Mouse (Mus musculus) monocyte, adult 5-6 weeks (primary cell): ENCODE measurements around the gene Tjp1. TPM values are rescaled to one million over a fixed set of nuclear protein-coding genes. Genes with fewer than 3 reads are reported as not detected.

Experiments used
- ATAC-seq: fragments of 153-309, 156-312 bp; replicated peaks from 2 replicates; pipeline ENCODE4 v1.8.0; 2017; ENCODE audit warnings: mild to moderate bottlenecking; ENCODE audit not compliant: low TSS enrichment, insufficient number of reproducible peaks, severe bottlenecking, poor library complexity, low FRiP score
- total RNA-seq: library from RNA; stranded (forward); fragments of 200-1000, 200-491, 200-594 nt; gene quantifications from 3 replicates; pipeline ENCODE4 v1.2.3, GENCODE M21; 2017

Gene Tjp1
- total RNA-seq, 1 experiment from 2014 or later: 7.8 TPM

DNA sequence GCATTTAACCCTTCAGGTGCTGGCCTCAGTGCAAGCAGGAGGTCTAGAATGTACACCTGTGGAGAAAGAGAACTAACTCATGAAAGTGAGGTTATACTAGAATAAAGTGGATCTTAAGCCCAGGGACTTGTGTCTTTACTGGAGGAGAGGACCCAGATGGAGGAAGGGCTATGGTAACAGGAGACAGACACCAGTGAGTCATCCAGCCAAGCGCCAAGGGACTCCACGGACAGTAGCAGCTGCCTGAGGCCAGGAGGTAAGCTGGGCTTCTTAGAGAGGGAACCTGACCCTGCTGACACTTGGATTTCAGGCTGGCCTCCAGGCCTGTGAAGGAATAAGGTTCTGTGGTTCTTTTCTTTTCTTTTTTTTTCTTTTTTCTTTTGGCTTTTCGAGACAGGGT lies 75.3 kb downstream of the Tjp1 start:
- no peak for ATAC-seq

DNA sequence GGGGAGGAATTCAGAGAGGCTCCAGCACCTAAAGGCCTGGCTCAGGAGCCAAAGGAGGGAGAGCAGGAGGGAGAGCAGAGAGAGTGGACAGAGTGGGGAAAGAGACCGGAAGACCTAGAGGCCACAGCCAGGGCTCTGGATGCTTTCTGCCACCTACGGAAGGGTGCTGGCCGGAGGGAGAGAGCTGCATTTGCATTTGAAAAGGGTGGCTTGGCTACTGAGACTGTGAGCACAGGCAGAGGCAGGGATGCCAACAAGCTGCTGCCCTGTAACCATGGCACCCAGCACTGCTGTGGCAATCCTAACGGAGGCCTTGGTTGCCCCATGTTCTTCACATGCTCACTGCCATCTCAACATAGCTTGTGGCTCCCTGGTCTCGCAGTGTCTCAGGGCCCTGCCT lies 77.4 kb downstream of the Tjp1 start:
- no peak for ATAC-seq

DNA sequence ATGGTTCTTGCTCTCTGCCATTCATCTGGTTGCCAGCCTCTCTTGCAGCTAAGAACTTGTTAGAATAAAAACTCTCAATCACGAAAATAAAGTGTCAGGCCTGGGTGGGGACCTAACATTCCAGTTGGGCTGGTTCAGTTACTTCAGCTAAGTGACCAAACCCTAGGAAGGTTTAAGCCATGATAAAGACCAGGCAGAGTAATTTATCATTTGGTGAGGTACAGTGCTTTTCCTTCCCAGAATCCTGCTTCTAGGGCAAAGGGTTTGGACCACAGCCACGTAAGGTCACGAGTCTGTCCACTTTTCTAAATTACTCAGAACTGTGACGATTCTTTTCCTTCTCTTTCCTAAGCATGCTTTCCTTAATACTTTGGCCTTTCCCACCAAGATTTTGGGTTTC lies 86.1 kb downstream of the Tjp1 start:
- ATAC-seq: no peak

DNA sequence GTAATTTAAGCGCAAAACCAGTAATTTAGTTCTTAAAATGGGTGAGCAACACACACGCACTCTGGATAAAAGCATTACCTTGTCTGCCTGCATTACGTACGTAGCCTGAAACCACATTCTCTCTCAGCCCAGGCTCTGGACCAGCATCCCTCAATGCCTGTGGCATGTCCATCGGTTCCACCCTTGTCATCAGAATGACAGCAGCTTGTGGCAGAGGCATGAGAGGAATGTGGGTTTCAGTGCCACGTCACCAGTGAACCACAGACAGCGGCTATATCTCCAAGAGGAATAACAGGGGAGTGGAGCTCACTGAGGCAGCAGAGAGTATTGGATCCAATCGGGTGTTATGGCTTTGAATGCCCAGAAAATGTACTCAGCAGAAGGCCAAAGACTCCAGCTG lies 88.1 kb downstream of the Tjp1 start:
- ATAC-seq: no peak

DNA sequence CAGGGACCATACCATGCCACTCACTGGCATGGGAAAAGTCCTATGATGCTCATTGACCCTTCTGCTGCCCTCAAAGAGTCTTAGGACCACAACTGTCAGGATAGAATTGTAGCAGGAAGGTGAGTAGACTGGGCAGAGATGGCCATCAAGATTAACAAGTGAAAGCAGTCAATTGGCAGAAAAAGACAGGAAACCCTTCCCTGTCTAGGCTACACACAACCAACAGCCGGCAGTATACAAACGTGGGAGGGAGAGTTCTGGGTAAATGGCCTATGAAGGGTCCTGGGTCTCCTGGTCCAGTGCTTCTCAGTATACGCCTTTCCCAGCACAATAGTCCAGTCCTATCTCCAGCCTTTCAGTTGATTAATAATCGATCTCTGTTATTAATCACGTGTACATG lies 89.4 kb downstream of the Tjp1 start:
- ATAC-seq: no peak

DNA sequence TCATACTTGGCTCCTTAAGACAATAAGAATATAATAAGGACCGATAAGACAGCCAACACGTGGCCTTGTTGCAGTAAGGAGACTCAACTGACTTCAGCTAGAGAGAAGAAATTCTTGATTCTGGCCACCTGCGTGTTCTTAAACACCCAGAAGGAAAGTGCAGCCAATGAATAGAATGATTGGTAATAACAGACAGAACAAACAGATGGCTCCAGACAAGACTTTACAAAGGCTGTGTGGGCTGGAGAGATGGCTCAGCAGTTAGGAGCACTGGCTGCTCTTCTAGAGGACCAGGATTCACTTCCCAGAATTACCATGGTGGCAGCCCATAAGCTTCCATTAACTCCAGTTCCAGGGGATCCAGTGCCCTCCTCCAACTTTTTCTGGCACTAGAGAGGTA lies 90.7 kb downstream of the Tjp1 start:
- no peak for ATAC-seq

DNA sequence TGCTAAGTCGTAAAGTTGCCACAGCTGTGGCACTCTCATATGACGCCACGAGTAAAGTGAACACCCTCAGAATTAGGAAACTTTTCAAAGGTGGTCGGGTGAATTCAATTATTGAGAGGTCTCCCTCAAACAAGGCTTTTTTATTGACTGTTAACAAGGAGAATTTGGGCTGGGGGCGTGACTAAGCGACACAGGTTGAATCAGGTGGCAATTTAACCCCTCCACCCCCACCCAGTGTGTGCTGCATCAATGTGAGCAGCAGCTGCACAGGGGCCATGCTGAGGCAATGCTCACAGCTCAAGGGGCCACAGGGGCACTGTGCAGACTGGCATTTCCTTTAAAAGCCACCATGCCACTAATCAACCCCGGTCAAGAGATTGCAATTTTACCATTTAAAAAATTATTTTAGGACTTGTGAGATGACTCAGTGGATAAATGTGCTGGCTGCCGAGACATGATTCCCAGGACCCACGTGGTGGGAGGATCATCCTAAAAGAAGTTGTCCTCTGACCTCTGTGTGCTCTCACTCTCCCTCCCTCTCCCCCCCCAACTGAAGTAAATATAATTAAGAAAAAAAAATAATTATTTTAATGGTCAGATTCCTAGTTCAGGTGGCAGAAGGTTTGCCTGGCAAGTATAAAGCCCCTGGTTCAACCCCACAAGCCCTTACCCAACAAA lies 96.4 kb downstream of the Tjp1 start:
- ATAC-seq: no peak

DNA sequence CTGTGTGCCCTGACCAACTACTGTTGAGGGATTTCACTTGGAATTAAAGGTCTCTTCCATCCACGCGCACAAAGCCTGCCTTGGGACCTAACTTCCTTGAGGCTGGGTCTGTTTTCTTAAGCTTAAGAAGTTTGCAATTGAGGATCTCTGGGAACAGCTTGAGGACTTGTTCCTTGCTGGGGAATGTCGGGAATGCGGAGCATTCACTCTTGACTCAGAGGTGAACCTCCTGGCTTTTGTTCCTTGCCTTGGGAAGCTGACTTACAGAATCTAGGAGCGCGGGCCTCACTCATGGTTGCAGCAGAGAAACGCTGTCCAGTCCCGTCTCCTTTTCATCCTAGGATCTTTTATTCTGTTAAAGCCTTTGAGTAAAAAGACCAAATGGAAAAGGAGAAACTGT lies 97.2 kb downstream of the Tjp1 start:
- no peak for ATAC-seq

DNA sequence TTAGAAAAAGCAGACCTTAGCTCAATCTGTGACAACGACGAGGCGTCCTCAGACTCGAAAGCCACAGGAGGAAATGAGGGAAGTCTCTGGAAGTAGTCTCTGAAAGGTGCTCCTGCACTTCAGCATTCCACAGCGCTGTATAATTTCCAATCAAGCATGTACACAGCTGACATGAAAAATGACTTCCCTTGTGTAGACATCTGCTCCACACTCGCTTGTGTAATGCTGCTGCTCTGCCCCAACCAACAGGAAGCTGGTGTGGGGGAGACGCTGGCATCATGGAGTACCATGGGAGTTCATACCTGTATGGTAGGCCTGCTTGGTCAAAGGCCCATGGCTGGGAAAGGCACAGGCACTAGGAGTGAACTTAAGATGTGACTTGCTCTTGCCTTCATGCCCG lies 103.1 kb downstream of the Tjp1 start:
- no peak for ATAC-seq

DNA sequence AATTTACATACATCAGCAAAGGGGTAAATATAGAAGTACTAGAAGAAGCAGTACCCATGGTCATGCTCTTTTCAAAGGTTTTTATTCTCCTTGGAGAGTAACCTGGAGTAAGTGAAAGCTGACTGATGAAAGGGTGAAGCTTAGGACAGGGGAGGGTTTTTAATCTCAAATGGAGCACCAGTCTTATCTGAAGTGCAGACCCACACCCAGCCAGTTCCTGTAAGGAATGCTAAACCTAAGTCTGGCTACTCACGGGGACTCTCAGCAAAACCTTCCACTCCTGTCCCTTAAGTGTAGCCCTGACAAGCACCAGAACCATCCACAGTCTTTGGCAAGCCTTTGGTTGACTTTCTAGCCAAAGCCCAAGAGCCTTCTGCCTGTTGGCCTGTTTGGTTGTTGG lies 105.1 kb downstream of the Tjp1 start:
- no peak for ATAC-seq

DNA sequence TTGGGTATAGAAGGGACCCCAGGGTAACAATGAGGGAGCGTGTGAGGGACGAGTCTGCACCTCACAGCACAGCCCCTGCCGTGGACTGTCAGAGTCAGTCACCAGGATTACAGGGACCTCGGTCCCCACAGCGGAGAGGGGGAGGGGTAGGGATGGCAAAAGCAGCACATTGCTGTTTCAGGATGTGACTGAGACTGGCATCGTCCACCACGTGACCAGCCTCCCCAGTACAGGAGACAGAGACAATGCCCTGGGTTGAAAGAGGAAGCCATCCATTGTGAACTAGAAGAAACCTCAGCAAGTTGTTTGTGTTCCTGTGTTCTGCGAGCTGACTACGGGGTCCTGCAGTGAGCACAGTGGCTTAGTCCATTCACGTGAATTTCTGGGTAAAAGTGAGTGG lies 106.1 kb downstream of the Tjp1 start:
- no peak for ATAC-seq

DNA sequence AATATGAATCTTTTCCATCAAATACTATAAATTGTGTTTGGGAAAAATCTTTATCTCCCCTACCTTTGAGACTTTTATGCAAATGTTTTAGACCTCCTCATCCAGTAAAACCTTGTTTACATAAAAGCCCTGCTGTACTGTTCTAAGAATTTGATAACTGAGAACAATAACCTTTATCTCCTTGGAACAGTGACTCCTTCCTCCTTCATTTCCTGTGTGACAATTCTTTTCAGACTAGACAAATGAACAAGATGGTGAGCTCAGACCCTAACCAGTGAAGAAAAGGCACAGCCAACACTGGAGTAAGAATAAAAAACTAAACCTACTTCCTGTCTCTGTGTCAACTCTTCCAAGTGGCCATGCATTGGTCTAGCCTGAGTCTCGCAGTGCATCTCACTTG lies 107.7 kb downstream of the Tjp1 start:
- no peak for ATAC-seq

DNA sequence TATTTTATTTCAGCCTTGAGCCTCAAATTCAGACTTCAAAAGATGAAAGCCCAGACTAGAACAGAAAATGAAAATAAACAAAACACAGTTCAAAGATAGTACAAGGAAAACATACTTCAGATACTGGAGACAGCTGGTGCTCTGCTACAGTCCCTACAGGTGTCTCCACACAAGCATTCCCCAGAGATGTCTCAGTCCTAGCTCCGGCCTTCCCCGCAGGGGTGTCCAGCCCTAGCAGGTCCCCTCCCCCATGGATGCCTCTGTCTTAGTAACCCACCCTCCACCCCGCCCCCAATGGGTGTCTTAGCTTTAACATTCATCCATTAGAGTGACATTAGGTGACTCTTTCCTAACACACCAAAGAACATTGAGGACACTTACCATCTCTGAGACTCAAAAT lies 108.6 kb downstream of the Tjp1 start:
- ATAC-seq: no peak

DNA sequence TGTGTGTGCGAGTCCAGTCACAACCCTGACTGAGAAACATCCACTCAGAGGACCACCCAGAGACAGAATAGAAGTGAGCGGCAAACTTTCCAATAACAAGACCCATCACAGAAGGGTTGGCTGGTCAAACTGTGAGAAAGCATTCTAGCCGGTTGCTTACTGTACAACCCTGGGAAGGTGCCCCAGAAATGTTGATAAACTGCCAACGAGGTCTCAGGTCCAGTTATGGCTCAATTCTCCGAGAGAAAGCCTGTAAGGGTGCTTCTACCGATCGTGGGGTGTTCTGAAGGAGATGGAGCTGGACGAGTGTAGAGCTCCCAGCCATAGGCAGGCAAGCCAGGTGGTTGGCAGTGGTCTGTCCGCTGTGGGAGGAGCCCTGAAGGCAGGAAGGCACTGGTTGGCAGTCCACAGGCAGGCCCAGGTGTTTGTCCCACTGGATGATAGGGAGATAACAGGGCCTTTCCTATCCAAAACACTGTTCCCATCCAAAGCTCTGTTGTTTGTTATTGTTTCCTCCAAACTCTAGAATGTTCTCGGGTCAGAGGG lies 109.1 kb downstream of the Tjp1 start:
- no peak for ATAC-seq

DNA sequence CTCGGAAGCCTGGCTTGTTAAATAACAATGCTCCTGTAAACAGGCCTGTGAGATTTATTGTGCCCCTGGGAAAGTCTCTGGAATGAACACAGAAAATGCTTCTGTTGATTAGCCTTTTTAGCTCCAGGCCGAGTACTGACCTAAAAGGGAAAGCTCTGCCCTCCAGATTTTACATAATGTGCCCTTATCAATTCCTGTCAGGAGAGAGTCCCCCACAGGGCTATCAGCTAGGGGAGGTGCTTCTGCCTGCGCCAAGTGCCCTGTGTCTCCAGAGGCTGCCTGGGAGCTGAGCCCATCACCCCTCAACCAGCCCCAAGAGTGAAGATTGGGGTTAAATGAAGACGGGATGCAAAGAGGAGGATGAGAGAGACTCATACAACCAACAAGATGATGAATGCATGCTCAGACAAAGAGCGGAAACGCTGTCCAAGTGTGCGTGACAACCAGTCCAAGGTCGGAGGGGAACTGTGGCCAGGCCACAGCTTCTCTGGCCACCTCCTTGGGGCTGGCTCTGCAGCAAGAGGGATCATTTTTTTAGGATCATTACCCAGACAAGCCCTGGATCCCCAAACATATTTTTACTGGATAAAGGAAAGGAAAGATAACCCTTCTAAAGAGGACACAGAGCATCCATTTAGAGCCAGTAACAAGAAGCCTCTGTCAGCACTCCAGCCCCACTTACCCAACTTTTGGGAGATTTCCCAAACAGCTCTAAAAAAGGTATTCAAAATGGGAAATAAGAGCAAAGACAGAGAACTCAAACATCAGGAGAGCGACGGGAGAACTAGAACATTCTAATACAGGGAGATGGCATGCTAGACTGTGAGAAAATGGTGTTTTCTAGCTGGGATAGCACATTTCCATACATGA lies 110.1 kb downstream of the Tjp1 start:
- ATAC-seq: no peak

DNA sequence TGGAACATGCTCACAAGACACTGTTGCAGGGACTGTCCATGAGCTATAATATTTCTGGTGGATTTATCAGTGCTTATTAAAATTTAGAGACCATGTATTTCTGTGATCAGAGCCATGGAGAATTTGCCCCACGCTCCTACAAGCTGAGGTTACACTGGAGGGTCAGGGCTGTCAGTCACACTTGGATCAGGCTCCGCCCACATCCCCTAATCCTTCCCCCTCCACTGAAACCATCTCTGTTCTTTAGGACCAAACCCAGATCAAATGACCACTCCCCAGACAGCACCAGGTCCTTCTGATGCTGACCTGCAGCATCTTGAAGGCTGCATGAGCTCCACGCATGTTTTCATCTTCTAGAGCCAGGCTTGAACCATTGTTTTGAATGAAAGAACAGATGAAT lies 111.1 kb downstream of the Tjp1 start:
- no peak for ATAC-seq

DNA sequence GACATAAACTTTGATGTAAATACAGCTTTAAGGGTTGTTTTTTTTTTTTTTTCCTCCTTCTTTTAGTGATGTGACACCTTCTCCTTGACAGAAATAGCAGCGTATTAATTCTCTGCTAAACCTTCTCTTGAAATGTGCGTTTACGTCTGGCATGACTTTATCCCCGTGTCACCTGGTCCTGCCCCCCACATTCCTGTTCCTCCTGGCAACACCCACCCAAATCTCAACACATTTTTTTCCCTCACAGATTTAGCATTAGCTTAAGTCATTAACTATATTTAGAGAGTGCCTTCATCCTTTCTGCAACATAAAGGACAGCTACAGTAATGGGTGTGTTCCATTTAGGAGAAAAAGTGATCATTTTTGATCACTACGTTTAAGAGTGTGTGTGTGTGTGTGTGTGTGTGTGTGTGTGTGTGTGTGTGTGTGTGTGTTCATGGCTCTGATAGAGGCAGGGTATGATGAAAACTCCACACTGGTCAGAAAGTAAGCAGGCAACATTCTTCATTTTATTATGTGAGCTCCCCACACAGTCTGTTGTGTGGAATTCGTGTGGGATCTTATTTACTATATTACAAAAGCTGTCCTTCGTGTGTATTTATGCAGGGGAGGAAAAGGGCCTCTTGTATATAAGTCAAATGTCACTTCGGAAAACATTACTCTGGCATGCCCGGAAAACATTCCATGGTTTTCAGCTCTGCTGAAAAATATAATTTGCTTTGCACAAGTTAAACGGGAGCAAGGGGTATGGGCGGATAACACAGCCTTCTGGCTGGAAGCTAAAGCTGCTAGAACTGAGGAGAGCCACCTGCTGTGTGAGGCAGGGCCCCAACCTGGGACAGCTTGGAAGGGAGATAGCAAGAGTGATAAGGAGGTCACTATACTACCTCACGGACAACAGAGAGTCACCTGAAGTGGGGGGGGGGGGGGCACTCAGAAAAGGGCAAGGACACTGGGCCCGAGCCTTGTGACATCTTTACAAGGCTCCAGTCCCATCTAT lies 113.3 kb downstream of the Tjp1 start:
- ATAC-seq: no peak

DNA sequence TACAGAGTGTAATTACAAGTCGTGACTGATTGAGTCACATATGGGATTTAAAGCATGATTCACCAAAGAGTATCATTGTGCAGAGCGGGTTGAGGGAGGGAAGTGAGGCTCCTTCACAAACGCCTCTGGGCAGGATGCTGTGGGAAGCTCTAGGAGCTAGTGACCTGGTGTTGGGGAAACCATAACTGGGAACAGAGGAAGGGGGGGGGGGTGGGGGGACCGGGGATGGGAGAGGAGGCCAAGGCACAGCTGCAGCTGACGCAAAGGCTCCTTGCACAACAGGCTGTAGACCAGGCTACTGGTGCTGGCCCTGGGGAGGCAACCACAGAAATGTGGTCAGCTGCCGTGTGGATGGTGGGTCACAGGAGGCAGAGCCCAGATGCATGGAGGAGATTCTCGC lies 116.9 kb downstream of the Tjp1 start:
- ATAC-seq: no peak

DNA sequence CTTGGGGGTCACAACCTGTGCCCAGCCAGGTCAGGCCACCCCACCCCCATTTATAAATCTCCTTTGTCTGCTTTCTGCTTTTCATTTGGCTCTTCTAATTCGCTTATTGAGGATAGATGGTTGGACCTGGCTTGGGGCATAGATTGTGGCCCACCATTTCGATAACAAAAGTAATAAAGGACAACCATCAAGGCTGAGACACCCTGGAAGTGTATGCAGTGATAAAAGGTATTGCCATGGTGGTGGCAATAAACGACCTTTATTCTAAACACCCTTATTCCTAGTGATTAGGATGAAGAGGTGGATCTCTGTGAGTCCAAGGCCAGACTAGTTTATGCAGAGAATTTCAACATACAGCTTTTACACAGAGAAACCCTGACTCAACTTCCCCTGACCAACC lies 121.2 kb downstream of the Tjp1 start:
- ATAC-seq: no peak
